Mouse (Mus musculus) G1E (cell line): ENCODE results near the gene Ly6g6c. TPM values are rescaled to one million over a fixed set of nuclear protein-coding genes. Genes with fewer than 3 reads are reported as not detected.

ENCODE experiments used
- ATAC-seq: 2 replicates; pipeline ENCODE4 v1.8.0; 2016; ENCODE audit warnings: mild to moderate bottlenecking; ENCODE audit not compliant: insufficient number of reproducible peaks, poor library complexity, low FRiP score, severe bottlenecking; ENCODE audit errors: extremely low read depth
- DNase-seq: peaks from one replicate; pipeline ENCODE4 v3.0.0; 2012; ENCODE audit warnings: low spot score
- H3K27me3 ChIP-seq: 2 replicates; pipeline ENCODE4 v1.6.1; 2012; ENCODE audit warnings: mild to moderate bottlenecking, low read length, inconsistent platforms; ENCODE audit not compliant: insufficient read depth
- H3K36me3 ChIP-seq: replicated peaks from 2 replicates; pipeline ENCODE3; 2012; ENCODE audit warnings: mild to moderate bottlenecking, inconsistent platforms
- H3K4me1 ChIP-seq: 2 replicates; pipeline ENCODE4 v1.6.1; 2012; ENCODE audit warnings: low read depth, low read length, inconsistent platforms, mixed read lengths; ENCODE audit not compliant: insufficient read depth
- H3K4me3 ChIP-seq: 2 replicates; pipeline ENCODE4 v1.5.1; 2012; ENCODE audit warnings: low read depth, mild to moderate bottlenecking, inconsistent platforms, low read length, moderate library complexity, mixed read lengths
- H3K9me3 ChIP-seq: replicated peaks from 2 replicates; pipeline ENCODE4 v1.6.1; 2012; ENCODE audit warnings: inconsistent platforms
- CTCF ChIP-seq: IDR thresholded peaks from 2 replicates; pipeline ENCODE4 v1.5.1; 2012; ENCODE audit warnings: low read depth, low read length, inconsistent platforms, mixed read lengths
- GATA1 ChIP-seq: IDR thresholded peaks from 2 replicates; pipeline ENCODE4 v1.6.1; 2012; ENCODE audit warnings: borderline replicate concordance, low read length, inconsistent platforms, mixed read lengths
- GATA2 ChIP-seq: IDR thresholded peaks from 2 replicates; pipeline ENCODE4 v1.6.1; 2012; ENCODE audit warnings: low read depth, low read length, inconsistent platforms, borderline replicate concordance
- POLR2AphosphoS5 ChIP-seq: IDR thresholded peaks from 2 replicates; pipeline ENCODE4 v1.6.1; 2012; ENCODE audit warnings: low read depth, low read length, inconsistent platforms; ENCODE audit not compliant: insufficient replicate concordance
- TAL1 ChIP-seq: conservative IDR thresholded peaks from 2 replicates; pipeline ENCODE4 v1.6.1; 2012; ENCODE audit warnings: low read depth, low read length, inconsistent platforms, mixed read lengths
- polyA plus RNA-seq: library from polyadenylated mRNA; stranded (reverse); fragments of >175 nt; gene quantifications from 2 replicates; pipeline ENCODE4 v1.2.3, GENCODE M21; 2012
- total RNA-seq, 2 experiments: library from RNA; stranded (forward) in 1 of 2; stranded (reverse) in 1 of 2; fragments of 200-1000 nt in 1 of 2; fragments of >200 nt in 1 of 2; fragmentation: Nextera tagmentation in 1 of 2; gene quantifications; 2 replicates each; pipeline ENCODE4 v1.2.3; 2014 to 2017

Gene Ly6g6c
- total and polyA plus RNA-seq, 3 experiments = 0.16 TPM; not detected in 2

GRCm38 (mm10) chr17:35088151-35088550 is 23.0 kb downstream of the Ly6g6c start:
- Histone ChIP-seq H3K36me3 (peaks cover 31% of the 10 kb centered on the region), H3K27me3 (no peaks in the 10 kb centered on the region), H3K9me3 (no peaks in the 10 kb centered on the region), H3K4me3 (no peak overlapping the region), H3K4me1 (peaks cover 66% of the 10 kb centered on the region)
- TF ChIP-seq CTCF (no peak), POLR2AphosphoS5 (no peak), GATA1 (no peak), GATA2 (no peak), TAL1 (no peak)
- DNase-seq (no peak), ATAC-seq (no peak)

- TF ChIP-seq CTCF (no peak), GATA2 (no peak), POLR2AphosphoS5 (no peak), TAL1 (no peak), GATA1 (no peak)
- Histone ChIP-seq H3K36me3 (peaks cover 40% of the 10 kb centered on the region), H3K4me1 (peaks cover 64% of the 10 kb centered on the region), H3K27me3 (no peaks in the 10 kb centered on the region), H3K9me3 (no peaks in the 10 kb centered on the region), H3K4me3 (peak within 1 kb of the TSS; percentile 81)
- DNase-seq (peak; percentile 82), ATAC-seq (peak; percentile 77)
Measured at GRCm38 (mm10) chr17:35088825-35089644, 23.8 kb downstream of the Ly6g6c start, which contains the start of gene Abhd16a. TSS of gene Abhd16a (plus strand) at chr17:35089263.

GRCm38 (mm10) chr17:35090166-35090932 is 25.2 kb downstream of the Ly6g6c start:
- ATAC-seq = no peak
- DNase-seq = no peak
- peak overlapping the region; percentile 81 for H3K4me3 ChIP-seq
- H3K9me3 ChIP-seq = no peaks in the 10 kb centered on the region
- H3K36me3 ChIP-seq = peaks cover 53% of the 10 kb centered on the region
- peaks cover 61% of the 10 kb centered on the region for H3K4me1 ChIP-seq
- H3K27me3 ChIP-seq = no peaks in the 10 kb centered on the region
- no peak for TF ChIP-seq POLR2AphosphoS5
- TF ChIP-seq GATA1 = no peak
- no peak for TF ChIP-seq TAL1
- TF ChIP-seq CTCF = no peak
- TF ChIP-seq GATA2 = no peak

GRCm38 (mm10) chr17:35092403-35093198 is 27.4 kb downstream of the Ly6g6c start:
- TF ChIP-seq TAL1 (no peak), GATA2 (no peak), POLR2AphosphoS5 (no peak), GATA1 (no peak), CTCF (no peak)
- Histone ChIP-seq H3K36me3 (peaks cover 75% of the 10 kb centered on the region), H3K4me3 (no peak overlapping the region), H3K27me3 (no peaks in the 10 kb centered on the region), H3K9me3 (no peaks in the 10 kb centered on the region), H3K4me1 (peaks cover 67% of the 10 kb centered on the region)
- DNase-seq (no peak), ATAC-seq (no peak)

- no peak overlapping the region for H3K4me3 ChIP-seq
- H3K27me3 ChIP-seq = no peaks in the 10 kb centered on the region
- peaks cover 96% of the 10 kb centered on the region for H3K36me3 ChIP-seq
- H3K9me3 ChIP-seq = no peaks in the 10 kb centered on the region
- TF ChIP-seq TAL1 = no peak
- no peak for TF ChIP-seq GATA1
- TF ChIP-seq GATA2 = no peak
- no peak for TF ChIP-seq CTCF
- no peak for TF ChIP-seq POLR2AphosphoS5
- DNase-seq (no peak), ATAC-seq (no peak)
- H3K4me1 ChIP-seq = peaks cover 74% of the 10 kb centered on the region
Measured at GRCm38 (mm10) chr17:35094475-35095365, 29.5 kb downstream of the Ly6g6c start.
